Mouse (Mus musculus) cortical plate, adult 2 months (tissue): ENCODE measurements around the gene Xrcc1.

Experiments
- CTCF ChIP-seq: fragments of 200-500 bp; IDR thresholded peaks from 2 replicates; pipeline ENCODE4 v1.5.1; 2011; ENCODE audit warnings: mild to moderate bottlenecking, control low read depth, low read length; ENCODE audit not compliant: insufficient read depth; ENCODE audit errors: extremely low read depth
- POLR2A ChIP-seq: fragments of 200-500 bp; IDR thresholded peaks from 2 replicates; pipeline ENCODE4 v1.6.1; 2011; ENCODE audit warnings: mild to moderate bottlenecking, low read length, control low read depth; ENCODE audit not compliant: insufficient read depth; ENCODE audit errors: extremely low read depth

- TF ChIP-seq CTCF = no peak
- no peak for TF ChIP-seq POLR2A
Observed at GRCm38 (mm10) chr7:24504868-24505267, 41.2 kb upstream of the Xrcc1 start.
